Mouse (Mus musculus) cerebellum, adult 2 months (tissue): ENCODE data around the gene Mettl7a1. TPM values are rescaled to one million over a fixed set of nuclear protein-coding genes. Genes with fewer than 3 reads are reported as not detected.
"Not testable (repeated sequence)": the region's sequence is repeated elsewhere in the genome, so short reads cannot be mapped to it uniquely, and the experiment has no call there.

Experiments used
- DNase-seq, 2 experiments: peaks; one replicate each; pipeline ENCODE4 v3.0.0; 2021
- H3K27ac ChIP-seq: fragments of 200-500 bp; 2 replicates; pipeline ENCODE4 v1.5.1; 2012; ENCODE audit warnings: low read length, control low read depth, inconsistent platforms; ENCODE audit not compliant: insufficient read depth
- H3K27me3 ChIP-seq: fragments of 200-500 bp; 2 replicates; pipeline ENCODE4 v1.6.1; 2012; ENCODE audit warnings: inconsistent platforms, mild to moderate bottlenecking, low read length, moderate library complexity; ENCODE audit not compliant: control insufficient read depth, insufficient read depth
- H3K4me1 ChIP-seq: fragments of 200-500 bp; 2 replicates; pipeline ENCODE4 v1.6.1; 2011; ENCODE audit warnings: low read length; ENCODE audit not compliant: control insufficient read depth, insufficient read depth
- H3K4me3 ChIP-seq: fragments of 200-500 bp; replicated peaks from 2 replicates; pipeline ENCODE3; 2011; ENCODE audit warnings: mild to moderate bottlenecking, low read depth, low read length, control low read depth; ENCODE audit not compliant: insufficient read depth
- CTCF ChIP-seq: fragments of 200-500 bp; IDR thresholded peaks from 2 replicates; pipeline ENCODE4 v1.5.1; 2011; ENCODE audit warnings: low read depth, mild to moderate bottlenecking, control low read depth, low read length, moderate library complexity, borderline replicate concordance; ENCODE audit not compliant: insufficient read depth
- POLR2A ChIP-seq: fragments of 200-500 bp; IDR thresholded peaks from 2 replicates; pipeline ENCODE4 v1.6.1; 2011; ENCODE audit warnings: low read length, control low read depth, borderline replicate concordance; ENCODE audit not compliant: insufficient read depth
- WGBS: fragments of 180-500 bp; shearing (Covaris S2); methylation state at CpG from one replicate; pipeline ENCODE4 v1.1.7; 2018; 5-methylcytosine and 5-hydroxymethylcytosine counted together
- polyA plus RNA-seq: library from polyadenylated mRNA; depleted of rRNA; stranded (reverse); fragments of >200 nt; gene quantifications from 2 replicates; pipeline ENCODE4 v1.2.3, GENCODE M21; 2012

Gene Mettl7a1
- polyA plus RNA-seq, 1 experiment = 50.5 TPM

DNA sequence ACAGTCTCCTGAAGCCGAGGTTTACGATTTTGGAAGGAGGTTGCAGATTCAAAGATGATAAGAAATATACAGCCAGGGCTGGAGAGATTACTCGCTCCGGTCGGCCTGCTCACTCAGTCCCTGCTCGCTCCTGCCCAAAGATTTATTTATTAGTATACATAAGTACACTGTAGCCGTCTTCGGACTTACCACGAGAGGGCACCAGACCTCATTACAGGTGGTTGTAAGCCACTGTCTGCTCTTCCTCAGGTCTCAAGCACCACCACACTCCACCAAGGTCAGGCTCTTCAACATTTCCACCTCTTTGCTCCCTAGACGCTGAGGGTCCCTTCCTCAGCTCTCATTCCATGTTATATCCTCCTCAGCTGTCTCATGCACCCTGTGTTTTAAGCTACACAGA, 33.9 kb downstream of the Mettl7a1 start:
- 42% methylated on average over 10 of the region's 10 CpGs for WGBS

DNA sequence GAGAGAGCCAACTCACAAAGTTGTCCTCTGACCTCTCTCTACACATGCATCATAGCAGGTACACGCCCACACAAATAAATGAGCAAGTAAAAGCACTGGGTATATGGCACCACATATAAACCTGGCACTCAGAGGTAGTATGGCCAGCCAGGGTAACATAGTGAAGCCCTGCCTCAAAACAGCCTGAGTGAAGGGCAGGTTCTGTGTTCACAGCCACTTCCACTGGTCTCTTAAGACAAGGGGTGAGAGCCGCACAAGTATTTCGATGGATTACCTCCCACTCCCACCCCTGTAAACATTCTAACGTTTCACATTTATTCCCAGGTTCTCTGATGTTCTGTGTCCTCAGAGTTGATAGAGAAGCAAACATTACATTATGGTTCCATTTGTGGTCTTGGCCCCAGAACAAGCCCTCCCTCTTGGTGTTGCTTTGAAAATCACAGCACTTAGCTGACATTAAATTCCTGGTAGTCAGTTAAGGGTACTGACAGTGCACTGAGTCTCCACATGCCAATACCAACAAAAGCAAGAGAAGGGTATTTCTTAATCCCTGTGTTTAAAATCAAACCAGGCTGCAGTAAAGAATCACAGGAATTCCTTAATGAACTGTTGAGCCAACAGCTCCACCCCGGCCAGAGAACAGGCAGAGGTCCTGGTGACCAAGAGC, 37.5 kb downstream of the Mettl7a1 start:
- WGBS = 86% methylated on average over 5 of the region's 5 CpGs
- DNase-seq, H3K4me1 ChIP-seq, H3K4me3 ChIP-seq, H3K27ac ChIP-seq, H3K27me3 ChIP-seq: not testable (repeated sequence)

More for the DNA sequence above, 33.9 kb downstream of the Mettl7a1 start:
- H3K4me3 ChIP-seq, H3K27ac ChIP-seq, H3K27me3 ChIP-seq, H3K4me1 ChIP-seq: not testable (repeated sequence)
- DNase-seq = peak; percentile 61 to 65
- TF ChIP-seq CTCF = 0 out of 2 replicates have a peak, but pooled peaks have one; percentile 32

DNA sequence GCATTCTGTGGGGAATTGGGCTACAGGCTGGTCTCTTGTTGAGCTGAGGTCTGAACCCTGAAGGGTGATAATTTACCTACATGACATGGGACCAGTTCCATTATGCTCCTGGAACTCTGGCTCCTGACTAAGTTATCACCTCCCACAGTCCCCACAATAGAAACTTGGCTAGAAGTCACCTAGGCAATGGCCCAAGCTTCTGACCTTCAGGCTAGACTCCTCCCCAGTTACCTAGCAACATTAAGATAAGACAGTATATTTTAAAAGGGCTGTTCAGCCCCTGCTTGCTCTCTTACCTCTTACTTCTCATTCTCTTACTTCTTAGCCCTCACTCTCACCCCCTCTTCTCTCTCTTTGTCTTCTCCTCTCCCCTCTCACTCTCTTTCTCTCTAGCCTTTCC, 41.5 kb downstream of the Mettl7a1 start:
- DNase-seq = no peak
- H3K4me3 ChIP-seq = no peak overlapping the region
- TF ChIP-seq CTCF = no peak
- no peak for TF ChIP-seq POLR2A
- H3K27me3 ChIP-seq = no peaks in the 10 kb centered on the region
- H3K27ac ChIP-seq = no peak overlapping the region
- H3K4me1 ChIP-seq = no peaks in the 10 kb centered on the region

DNA sequence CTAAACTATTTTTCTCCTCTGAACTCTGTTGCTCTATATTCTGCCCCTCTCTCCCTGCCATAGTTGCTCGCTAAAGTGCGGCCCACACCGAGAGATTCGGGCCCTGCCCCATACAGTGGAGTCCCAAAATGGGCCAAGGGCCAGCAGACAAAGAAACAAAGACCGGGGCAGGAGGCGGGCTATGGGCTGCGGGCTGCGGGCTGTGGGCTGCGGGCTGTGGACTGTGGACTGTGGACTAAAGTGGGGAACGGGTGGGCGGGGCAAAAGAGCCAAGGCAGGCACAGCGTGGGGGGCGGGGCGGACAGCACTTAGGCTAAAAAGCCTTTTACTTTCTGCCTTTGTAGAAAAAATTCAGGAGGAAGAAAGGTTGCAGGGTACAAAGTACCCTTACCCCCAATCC, 42.8 kb downstream of the Mettl7a1 start:
- no peak overlapping the region for H3K4me3 ChIP-seq
- TF ChIP-seq CTCF (no peak), POLR2A (no peak)
- H3K4me1 ChIP-seq = no peaks in the 10 kb centered on the region
- DNase-seq = no peak
- H3K27ac ChIP-seq = no peak overlapping the region
- no peaks in the 10 kb centered on the region for H3K27me3 ChIP-seq
- 49% methylated on average over 14 of the region's 14 CpGs for WGBS

DNA sequence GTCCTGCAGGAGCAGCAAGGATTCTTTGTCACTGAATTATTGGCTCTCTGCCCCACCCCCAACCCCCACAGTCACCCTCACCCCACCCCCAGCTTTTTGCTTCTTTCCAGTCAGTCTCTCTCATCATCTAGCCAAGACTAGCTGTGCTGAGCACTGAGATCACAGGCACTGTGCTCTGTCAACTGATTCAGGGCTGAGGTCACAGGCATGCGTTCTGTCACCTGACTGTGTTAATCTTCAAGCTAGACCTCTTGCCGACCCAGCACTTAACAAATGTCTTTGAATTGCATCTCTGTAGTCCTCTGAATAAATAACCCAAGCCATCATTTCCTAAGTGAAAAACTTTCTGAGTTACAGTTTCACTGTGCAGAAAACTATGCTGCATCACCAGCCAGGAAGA, 45.6 kb downstream of the Mettl7a1 start:
- no peaks in the 10 kb centered on the region for H3K27me3 ChIP-seq
- H3K27ac ChIP-seq = no peak overlapping the region
- no peak for DNase-seq
- 63% methylated on average over 2 of the region's 2 CpGs for WGBS
- no peaks in the 10 kb centered on the region for H3K4me1 ChIP-seq
- TF ChIP-seq POLR2A (no peak), CTCF (no peak)
- no peak overlapping the region for H3K4me3 ChIP-seq

DNA sequence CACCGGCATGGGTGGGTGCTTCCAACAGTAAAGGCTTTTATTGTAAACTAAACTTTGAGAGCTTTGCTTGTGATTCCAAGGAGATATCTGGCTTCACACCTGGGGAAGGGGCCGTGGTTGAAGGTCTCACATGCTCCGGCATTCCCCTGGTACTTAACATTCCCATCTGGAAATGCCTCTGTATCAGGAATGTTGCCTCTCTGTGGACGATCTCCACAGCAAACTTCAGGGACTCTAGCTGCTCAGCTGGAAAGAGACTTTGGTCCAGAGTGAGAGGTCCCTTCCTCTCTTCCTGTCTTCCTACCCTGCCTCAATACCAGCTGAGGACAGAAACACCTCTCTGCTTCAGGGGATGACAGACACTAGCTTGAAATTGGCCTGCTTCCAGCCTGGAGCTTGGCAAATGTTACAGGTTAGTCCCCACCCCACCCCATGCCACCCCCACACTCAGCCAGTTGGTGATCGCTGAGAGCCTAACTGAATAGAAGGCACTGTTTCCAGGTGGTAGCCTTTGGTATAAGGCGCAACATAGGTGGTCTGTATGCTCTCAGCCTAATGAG, 47.6 kb downstream of the Mettl7a1 start:
- DNase-seq = no peak
- Histone ChIP-seq H3K4me3 (no peak overlapping the region), H3K27me3 (no peaks in the 10 kb centered on the region), H3K4me1 (no peaks in the 10 kb centered on the region), H3K27ac (no peak overlapping the region)
- 67% methylated on average over 6 of the region's 6 CpGs for WGBS
- TF ChIP-seq CTCF (no peak), POLR2A (no peak)

DNA sequence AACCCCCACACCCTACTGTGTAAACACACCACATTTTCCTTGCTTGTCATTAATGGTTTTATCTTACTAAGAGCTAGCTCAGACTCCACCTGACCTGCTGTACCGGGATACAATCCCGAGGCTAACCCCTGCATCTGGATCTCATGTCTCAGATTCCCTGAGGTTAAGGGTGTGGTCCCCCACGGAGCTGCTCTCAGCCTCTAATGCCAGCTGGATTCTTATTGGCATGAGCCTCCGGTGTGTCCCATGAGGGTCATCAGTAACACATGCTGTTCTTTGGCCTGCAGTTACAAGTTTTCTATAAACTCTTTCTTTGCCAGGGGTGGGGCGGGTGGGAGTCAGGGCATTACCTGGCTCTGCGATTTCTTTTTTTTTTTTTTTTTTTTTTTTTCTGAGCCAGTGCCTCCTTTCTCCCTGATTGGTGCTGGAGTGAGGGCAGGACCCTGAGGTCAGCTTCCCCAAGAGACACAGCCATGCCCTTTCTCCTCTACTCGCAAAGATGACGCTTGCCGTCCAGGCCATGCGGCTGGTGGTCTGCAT, 48.8 kb downstream of the Mettl7a1 start, which contains the start of the genes Methig1 and Mettl7a2:
Gene Methig1, plus strand, starts transcription at position 439 of the 540 bp plus-strand sequence.
Gene Mettl7a2, plus strand, starts transcription at position 490 of the 540 bp plus-strand sequence.
- Histone ChIP-seq H3K27ac (no peak within 1 kb of the TSS), H3K27me3 (no peaks in the 10 kb centered on the region), H3K4me1 (no peaks in the 10 kb centered on the region), H3K4me3 (no peak within 1 kb of the TSS)
- DNase-seq = no peak
- WGBS = 65% methylated on average over 10 of the region's 10 CpGs
- TF ChIP-seq CTCF = no peak
- TF ChIP-seq POLR2A = no peak

DNA sequence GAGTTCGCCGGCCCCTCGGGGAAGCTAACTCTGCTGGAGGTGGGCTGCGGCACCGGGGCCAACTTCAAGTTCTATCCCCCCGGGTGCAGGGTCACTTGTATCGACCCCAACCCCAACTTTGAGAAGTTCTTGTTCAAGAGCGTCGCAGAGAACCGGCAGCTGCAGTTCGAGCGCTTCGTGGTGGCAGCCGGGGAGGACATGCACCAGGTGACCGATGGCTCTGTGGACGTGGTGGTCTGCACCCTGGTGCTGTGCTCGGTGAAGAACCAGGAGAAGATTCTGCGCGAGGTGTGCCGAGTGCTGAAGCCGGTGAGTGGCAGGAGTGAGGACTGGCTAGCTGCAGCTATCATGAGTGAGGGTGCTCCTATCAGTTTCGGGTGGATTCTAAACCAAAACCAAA, 49.5 kb downstream of the Mettl7a1 start:
- H3K4me1 ChIP-seq, H3K4me3 ChIP-seq, H3K27me3 ChIP-seq, H3K27ac ChIP-seq, DNase-seq: not testable (repeated sequence)
- WGBS = 88% methylated on average over 13 of the region's 22 CpGs
